Mouse (Mus musculus) naive thymus-derived CD4-positive, alpha-beta T cell, adult 2 months (primary cell): ENCODE measurements around the gene Etfrf1.
A peak's percentile ranks its signal among the peaks of the same experiment; 100 is the strongest.

ENCODE experiments used
- DNase-seq: peaks from one replicate; pipeline ENCODE4 v3.0.0-alpha.2; 2011; ENCODE audit warnings: low read depth

Etfrf1 gene

DNA sequence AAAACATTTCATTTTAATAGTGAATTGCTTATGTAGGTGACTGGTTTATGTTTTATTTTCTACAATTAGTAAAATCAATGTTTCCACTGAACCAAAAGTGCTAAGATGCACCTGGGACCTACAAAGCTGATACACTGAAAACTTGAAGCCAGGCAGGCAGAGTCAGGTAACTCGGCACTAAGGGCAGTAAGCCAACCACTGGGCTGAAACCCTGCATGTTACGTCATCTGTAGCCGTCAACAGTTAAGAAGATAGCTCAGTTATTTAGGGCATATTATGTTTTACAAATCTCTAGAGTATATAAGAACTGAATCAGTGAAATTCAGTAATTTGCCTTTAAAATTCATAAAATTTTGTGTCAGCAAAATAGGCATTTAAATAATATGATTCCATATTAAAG lies 15.4 kb downstream of the Etfrf1 start:
- no peak for DNase-seq

DNA sequence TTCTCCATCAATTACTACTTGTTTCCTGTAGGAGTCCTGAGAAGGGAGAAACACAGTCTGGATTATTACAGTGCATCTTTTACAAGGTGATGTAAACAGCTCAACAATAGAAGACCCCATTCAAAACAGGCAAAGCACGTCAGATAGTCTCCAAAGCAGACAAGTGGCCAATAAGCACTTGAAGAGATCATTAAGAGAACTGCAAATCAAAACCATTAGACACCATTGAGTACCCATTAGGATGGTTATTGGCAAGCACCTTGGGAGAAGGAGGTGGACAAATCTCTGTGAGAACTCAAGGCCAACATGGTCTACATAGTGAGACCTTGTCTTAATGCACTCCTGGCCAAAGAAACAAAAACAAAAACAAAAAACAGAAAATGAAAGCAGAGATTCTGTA lies 23.5 kb downstream of the Etfrf1 start:
- DNase-seq, result no peak

DNA sequence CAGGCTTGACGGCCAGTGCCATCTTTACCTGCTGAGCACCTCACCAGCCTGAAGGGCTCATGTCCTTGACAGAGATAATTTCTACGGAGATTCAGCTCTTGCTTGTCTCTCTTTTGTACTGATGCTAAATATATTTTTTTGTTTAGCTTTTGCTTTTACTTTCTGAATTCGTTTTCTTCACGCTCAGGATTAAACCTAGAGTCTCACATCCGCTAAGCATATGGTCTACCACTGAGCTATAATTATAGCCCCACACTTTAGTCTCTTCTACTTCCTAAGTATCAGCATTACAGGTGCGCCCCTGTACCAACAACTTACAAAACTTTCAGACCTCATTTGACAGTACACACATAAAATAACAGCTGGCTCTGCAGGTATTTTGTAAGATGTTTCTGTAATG lies 24.4 kb downstream of the Etfrf1 start:
- DNase-seq, result no peak

DNA sequence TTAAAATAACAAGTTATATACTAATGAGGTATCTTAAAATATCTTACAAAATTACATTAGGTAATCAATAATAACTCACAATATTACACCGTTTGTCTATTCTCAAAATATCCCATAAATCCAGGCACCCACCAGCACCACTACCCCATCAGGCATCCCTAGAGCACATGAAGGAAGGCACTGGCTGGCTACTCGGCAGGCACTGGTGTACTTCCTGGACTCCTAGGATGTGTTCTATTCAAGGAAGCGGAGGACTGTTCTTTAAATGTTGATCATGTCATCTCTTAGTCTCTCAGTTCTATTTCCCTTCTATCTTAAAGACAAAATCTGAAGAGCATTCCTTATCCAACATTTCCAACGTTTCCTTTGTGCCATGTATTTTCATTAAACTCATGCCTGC lies 26.2 kb downstream of the Etfrf1 start:
- DNase-seq, result no peak

DNA sequence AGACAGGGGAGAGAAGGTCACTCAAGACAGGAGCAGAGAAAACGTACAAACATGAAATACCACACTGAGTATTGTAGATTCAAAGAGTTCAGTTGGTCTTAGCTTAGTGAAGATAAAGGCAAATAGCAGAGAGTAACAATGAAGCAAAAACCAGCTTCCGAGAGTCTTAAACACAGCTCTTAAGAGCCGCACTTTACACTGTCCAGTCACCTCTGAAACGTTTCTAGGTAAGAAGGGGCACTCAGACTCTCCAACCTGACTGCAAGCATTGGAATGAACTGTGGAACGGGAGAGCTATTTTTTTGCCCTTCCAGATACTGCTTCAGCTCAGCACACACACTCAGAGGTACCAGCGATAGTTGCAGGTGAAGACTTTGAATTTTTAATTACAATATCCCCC lies 29.4 kb downstream of the Etfrf1 start:
- DNase-seq, result no peak

DNA sequence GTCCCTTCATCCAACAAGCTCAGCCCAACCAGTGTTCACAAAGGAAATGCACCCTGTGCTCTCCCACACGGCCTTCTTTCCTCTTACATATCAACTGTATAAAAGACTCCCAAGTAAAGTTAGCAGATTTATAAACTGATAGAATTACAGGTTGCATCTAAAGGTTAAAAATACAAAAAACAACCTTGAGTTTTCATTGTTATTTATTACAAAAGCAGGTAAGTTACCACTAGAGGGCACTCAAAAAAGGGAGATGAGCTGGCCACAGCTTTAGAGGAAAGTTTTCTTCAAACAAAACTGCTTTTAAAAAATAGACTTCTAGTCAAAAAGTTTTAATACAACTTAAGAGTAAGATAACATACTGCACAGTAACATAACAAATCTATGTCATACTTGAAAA lies 31.6 kb downstream of the Etfrf1 start:
- DNase-seq, result peak; percentile 76

DNA sequence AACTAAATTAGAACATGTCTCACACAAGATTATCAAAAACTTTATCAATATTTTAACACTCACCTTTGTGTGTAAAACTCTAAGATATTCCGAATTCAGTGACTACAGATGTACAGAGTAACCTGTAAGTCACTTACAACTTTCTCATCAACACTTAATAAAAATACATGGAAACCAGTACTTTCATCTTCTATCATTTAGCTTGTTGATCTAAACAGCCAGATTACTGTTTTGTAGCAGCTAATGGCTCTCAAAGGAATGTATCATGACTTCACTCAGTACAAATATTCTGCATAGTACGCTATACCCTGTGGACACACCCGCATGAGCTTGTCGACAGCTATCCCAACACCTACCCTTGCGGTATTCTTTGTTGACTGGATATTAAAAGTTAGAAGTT lies 35.9 kb downstream of the Etfrf1 start:
- no peak for DNase-seq

DNA sequence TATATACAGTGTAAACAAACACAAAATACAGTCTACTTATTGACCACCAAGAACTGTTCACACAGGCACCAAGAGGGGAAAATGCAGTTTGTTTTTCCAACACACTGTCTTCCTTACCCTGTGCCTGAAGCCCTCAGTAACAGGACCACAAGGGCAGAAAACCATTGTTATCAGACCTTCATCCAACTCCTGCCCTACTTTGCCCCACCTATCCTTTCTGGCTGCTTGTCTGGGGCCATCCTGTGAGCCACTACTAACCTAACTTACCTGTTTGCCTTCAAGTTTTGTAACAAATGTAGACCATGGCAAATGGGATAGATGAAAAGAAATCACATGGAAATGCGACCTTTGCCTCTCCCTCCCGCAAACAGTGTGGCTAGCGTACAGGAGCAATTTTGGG lies 37.0 kb downstream of the Etfrf1 start:
- DNase-seq, result no peak

DNA sequence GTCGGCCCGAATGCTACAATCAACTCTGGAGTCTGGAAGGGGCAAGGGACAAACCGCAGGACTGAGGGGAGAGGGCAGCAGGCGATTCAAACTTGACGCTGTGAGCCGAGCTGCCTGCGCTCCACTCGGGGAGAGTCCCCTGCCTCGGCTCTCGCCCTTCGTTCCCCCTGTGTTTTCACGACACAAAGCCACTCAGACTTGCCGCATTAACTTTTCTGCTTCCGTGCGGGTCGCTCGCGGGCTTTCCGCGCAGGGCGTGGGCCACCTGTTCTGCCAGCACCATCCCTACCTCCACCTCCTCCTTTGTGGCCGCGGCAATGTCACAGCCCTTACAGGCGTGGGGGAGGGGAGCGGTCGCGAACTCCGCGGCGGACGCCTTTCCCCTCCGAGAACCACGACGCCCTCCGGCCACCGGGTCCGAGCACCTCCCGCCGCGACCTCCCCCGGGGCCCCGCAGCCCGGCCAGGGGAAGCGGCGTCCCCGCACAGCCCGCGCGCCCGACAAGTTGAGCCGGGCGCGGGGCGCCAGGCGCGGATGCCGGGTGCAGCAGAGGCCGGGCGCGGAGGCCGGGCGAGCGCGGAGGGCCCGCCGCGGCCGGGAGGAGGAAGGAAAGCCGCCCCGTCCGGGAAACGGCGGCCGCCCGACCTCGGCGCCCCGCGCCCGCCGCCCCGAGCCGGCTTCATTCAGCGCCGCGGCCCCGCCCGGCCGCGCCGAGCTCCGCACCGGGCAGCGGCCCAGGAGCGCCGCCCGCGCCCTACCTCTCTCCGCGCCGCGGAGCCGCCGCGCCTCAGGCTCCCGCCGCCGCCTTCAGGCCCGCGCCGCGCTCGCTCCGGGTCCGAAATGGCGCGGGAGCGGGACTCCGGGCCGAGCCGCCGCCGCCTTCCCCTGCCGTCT lies 38.6 kb downstream of the Etfrf1 start:
- peak; percentile 83 for DNase-seq

DNA sequence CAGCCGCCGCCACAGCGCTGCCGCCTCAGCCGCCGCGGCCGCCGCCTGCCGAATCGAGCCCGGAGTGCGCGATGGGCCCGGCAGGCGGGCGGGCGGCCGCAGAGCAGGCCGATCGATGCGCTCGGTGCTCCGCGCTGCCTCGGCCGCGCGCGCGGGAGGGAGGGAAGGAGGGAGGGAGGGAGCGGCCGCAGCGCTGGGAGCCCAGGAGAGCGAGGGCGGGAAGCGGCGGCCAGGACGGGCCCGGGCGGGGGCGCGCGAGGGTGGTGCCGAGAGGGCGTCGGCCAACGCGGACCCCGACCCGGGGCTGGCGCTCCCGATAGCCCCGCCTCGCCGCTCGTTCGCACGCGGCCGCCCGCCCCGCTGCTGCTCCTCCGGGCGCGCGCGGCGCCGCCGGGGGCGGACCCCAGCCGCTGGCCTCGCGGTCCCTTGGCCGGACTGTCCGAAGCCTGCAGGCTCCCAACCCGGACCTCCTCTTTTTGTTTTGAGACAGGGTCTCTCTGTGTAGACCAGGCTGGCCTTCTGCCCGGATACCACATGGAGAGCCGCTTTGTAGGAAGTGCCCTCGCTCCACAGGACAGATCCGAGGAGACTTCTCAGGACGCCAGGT lies 39.4 kb downstream of the Etfrf1 start, which contains the start of gene Kras:
TSS of gene Kras (minus strand) at position 55 of the 607 bp plus-strand sequence.
- peak; percentile 92 for DNase-seq

DNA sequence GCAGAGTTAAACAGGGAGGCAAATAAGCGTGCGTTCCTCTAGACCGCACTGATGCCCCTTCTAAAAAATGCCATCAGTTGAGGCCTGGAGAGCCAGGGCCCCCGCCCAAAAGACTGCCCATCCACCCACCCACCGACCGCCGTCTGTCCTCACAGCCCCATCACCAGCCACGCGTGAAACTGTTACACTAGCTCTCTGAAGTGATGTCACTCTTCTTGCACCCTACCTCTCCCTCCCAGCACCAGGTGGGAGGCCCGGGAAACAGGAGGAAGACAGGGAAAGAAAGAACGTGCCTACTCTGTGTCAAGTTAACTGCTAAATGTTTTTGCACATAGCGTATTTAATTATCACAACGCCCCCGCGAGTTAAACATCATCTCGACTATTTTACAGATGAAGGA lies 39.9 kb downstream of the Etfrf1 start:
- DNase-seq, result no peak

DNA sequence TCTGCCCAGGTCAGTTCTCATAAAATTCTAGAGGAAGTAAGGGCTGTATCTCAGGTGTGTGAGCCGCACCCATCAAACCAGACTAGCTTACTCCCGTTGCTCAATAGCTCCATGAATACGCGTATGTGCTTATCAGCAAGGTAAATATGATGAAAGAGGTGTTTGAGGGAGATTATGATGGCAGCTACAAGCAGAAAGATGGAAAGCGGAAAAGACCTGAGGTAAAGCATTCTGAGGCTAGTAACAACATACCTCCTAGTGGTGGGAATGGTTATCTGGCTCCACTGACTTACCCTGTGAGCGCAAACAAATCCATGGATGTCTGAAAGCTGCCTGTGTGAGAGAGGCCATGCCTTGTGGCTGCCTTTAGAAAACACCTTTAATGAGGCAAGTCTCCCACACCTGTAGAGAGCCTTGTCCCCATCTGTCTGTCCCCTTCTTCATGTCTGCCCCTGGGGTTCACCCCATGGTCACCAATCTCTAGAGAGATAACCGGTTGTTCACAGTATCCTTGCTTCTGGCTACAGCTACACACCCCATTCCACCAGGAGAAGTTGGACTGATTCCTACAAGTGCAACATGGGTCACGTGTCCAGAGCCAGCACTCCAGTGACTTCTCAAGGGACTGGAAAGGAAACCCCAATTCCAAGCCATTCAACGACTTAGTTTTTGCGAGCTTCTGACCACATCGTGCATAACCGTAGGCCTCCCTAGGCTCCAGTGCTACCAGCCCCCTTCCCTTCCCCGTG lies 45.2 kb downstream of the Etfrf1 start:
- DNase-seq, result no peak

DNA sequence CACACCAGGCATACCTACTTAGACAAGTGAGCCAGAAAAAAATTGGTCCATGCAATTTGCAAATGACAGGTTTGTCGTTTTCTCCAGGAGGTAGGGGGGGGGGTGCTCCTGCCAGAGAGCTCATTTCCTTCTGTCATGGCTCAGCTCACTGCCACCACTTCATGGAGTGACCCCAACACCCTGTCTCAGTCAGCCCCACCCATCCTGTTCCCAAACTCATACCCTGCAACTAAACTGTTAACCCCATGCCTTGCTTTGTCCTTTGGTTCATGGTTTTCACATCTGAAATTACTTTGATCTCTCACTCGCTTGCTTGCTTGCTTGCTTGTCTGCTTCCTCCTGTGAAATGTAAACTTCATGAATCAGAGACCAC lies 45.8 kb downstream of the Etfrf1 start:
- no peak for DNase-seq

DNA sequence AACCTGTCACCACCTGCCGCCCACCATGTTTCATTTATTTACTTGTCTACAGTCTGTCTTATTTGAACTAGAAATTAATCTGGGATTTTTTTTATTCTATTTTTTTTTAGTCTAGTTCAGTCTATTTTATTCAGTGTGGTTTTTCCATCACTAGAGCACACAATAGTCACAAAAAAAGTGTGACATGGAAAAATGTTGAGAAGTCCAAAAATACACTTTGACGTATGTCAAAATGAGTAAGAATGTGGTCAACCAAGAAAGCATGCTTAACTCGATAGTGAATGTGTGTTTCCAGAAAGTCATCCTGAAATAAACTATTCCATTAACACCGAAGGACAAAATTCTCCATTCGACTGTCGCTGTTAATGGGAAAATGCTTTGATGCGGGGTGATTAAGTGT lies 51.4 kb downstream of the Etfrf1 start:
- no peak for DNase-seq
